Mouse (Mus musculus): ENCODE measurements around the gene Col6a5. TPM values are rescaled to one million over a fixed set of nuclear protein-coding genes. Genes with fewer than 3 reads are reported as not detected.

Gene Col6a5
- polyA plus RNA-seq (2015; fragmentation: Nextera tagmentation; extraction: Ambion mirVana) = 0.21 and 0.38 TPM in 2 replicates

GRCm38 (mm10) chr9:105960533-105960932 is at the start of gene Col6a5:
TSS of gene Col6a5 (minus strand) at chr9:105960643.
- ATAC-seq (replicated peaks; ENCODE audit: extremely low read depth, insufficient read depth, low FRiP score) = no peak
- no peak within 1 kb of the TSS for H3K9ac ChIP-seq (ENCODE audit: low read length)

GRCm38 (mm10) chr9:105997955-105998354 is 37.5 kb upstream of the Col6a5 start:
- Histone ChIP-seq H3K4me2 (ENCODE audit: low read depth, low read length) (no peak overlapping the region), H3K27me3 (ENCODE audit: control insufficient read depth, insufficient read depth, low read length) (no peaks in the 10 kb centered on the region), H3K27ac (ENCODE audit: low read length) (no peak overlapping the region), H3K4me1 (ENCODE audit: control insufficient read depth, insufficient read depth, low read length) (no peaks in the 10 kb centered on the region), H3K9ac (ENCODE audit: low read length) (no peak overlapping the region), H3K4me3 (ENCODE audit: low read length) (no peak overlapping the region), H3K36me3 (ENCODE audit: control insufficient read depth, insufficient read depth) (no peaks in the 10 kb centered on the region), H3K9me3 (replicated peaks; ENCODE audit: control insufficient read depth, low read length) (no peaks in the 10 kb centered on the region; the same call in 1 of the 2 replicates)
- WGBS = 49% methylated on average over 11 of the region's 11 CpGs
- ATAC-seq (replicated peaks; ENCODE audit: extremely low read depth, insufficient read depth, low FRiP score) = no peak

More at GRCm38 (mm10) chr9:105960533-105960932, at the start of gene Col6a5:
- Histone ChIP-seq H3K4me1 (ENCODE audit: control insufficient read depth, insufficient read depth, low read length) (peaks cover 4% of the 10 kb centered on the region; the same call in 1 of the 2 replicates), H3K9me3 (replicated peaks; ENCODE audit: control insufficient read depth, low read length) (no peaks in the 10 kb centered on the region), H3K4me3 (ENCODE audit: low read length) (no peak within 1 kb of the TSS), H3K27ac (ENCODE audit: low read length) (no peak within 1 kb of the TSS), H3K4me2 (ENCODE audit: low read depth, low read length) (peak within 1 kb of the TSS; percentile 13; the same call in 1 of the 2 replicates), H3K36me3 (ENCODE audit: control insufficient read depth, insufficient read depth) (no peaks in the 10 kb centered on the region), H3K27me3 (ENCODE audit: control insufficient read depth, insufficient read depth, low read length) (no peaks in the 10 kb centered on the region)
- 16% methylated on average over 13 of the region's 13 CpGs for whole genome bisulfite sequencing

GRCm38 (mm10) chr9:105992425-105992824 is 32.0 kb upstream of the Col6a5 start:
- no peak for ATAC-seq (replicated peaks; ENCODE audit: extremely low read depth, insufficient read depth, low FRiP score)
- H3K9me3 ChIP-seq (replicated peaks; ENCODE audit: control insufficient read depth, low read length) = no peaks in the 10 kb centered on the region; the same call in 1 of the 2 replicates
- H3K4me1 ChIP-seq (ENCODE audit: control insufficient read depth, insufficient read depth, low read length) = no peaks in the 10 kb centered on the region
- H3K27ac ChIP-seq (ENCODE audit: low read length) = no peak overlapping the region
- no peak overlapping the region for H3K9ac ChIP-seq (ENCODE audit: low read length)
- no peak overlapping the region for H3K4me3 ChIP-seq (ENCODE audit: low read length)
- no peak overlapping the region for H3K4me2 ChIP-seq (ENCODE audit: low read depth, low read length)
- H3K27me3 ChIP-seq (ENCODE audit: control insufficient read depth, insufficient read depth, low read length) = no peaks in the 10 kb centered on the region
- no peaks in the 10 kb centered on the region for H3K36me3 ChIP-seq (ENCODE audit: control insufficient read depth, insufficient read depth)
- 75% methylated on average over 6 of the region's 6 CpGs for WGBS

GRCm38 (mm10) chr9:105990099-105990498 is 29.7 kb upstream of the Col6a5 start:
- H3K9ac ChIP-seq (ENCODE audit: low read length) = no peak overlapping the region
- WGBS = 70% methylated on average over 6 of the region's 6 CpGs
- H3K4me2 ChIP-seq (ENCODE audit: low read depth, low read length) = no peak overlapping the region
- no peaks in the 10 kb centered on the region for H3K4me1 ChIP-seq (ENCODE audit: control insufficient read depth, insufficient read depth, low read length)
- H3K27me3 ChIP-seq (ENCODE audit: control insufficient read depth, insufficient read depth, low read length) = no peaks in the 10 kb centered on the region
- no peak overlapping the region for H3K4me3 ChIP-seq (ENCODE audit: low read length)
- no peaks in the 10 kb centered on the region for H3K36me3 ChIP-seq (ENCODE audit: control insufficient read depth, insufficient read depth)
- no peak overlapping the region for H3K27ac ChIP-seq (ENCODE audit: low read length)
- no peaks in the 10 kb centered on the region; the same call in 1 of the 2 replicates for H3K9me3 ChIP-seq (replicated peaks; ENCODE audit: control insufficient read depth, low read length)
- no peak for ATAC-seq (replicated peaks; ENCODE audit: extremely low read depth, insufficient read depth, low FRiP score)

- H3K27ac ChIP-seq (ENCODE audit: low read length) = no peak overlapping the region
Measured at GRCm38 (mm10) chr9:105989468-105989867, 29.0 kb upstream of the Col6a5 start.

GRCm38 (mm10) chr9:105988096-105988495 is 27.7 kb upstream of the Col6a5 start:
- H3K27ac ChIP-seq (ENCODE audit: low read length) = no peak overlapping the region
- H3K9me3 ChIP-seq (replicated peaks; ENCODE audit: control insufficient read depth, low read length) = no peaks in the 10 kb centered on the region
- no peaks in the 10 kb centered on the region for H3K36me3 ChIP-seq (ENCODE audit: control insufficient read depth, insufficient read depth)
- no peak overlapping the region for H3K9ac ChIP-seq (ENCODE audit: low read length)
- no peak for ATAC-seq (replicated peaks; ENCODE audit: extremely low read depth, insufficient read depth, low FRiP score)
- no peak overlapping the region for H3K4me2 ChIP-seq (ENCODE audit: low read depth, low read length)
- no peaks in the 10 kb centered on the region for H3K4me1 ChIP-seq (ENCODE audit: control insufficient read depth, insufficient read depth, low read length)
- 59% methylated on average over 8 of the region's 8 CpGs for WGBS
- H3K4me3 ChIP-seq (ENCODE audit: low read length) = no peak overlapping the region
- no peaks in the 10 kb centered on the region for H3K27me3 ChIP-seq (ENCODE audit: control insufficient read depth, insufficient read depth, low read length)

More at GRCm38 (mm10) chr9:105989468-105989867, 29.0 kb upstream of the Col6a5 start:
- no peaks in the 10 kb centered on the region for H3K9me3 ChIP-seq (replicated peaks; ENCODE audit: control insufficient read depth, low read length)
- no peak overlapping the region for H3K4me3 ChIP-seq (ENCODE audit: low read length)
- H3K4me1 ChIP-seq (ENCODE audit: control insufficient read depth, insufficient read depth, low read length) = no peaks in the 10 kb centered on the region
- H3K4me2 ChIP-seq (ENCODE audit: low read depth, low read length) = no peak overlapping the region
- no peaks in the 10 kb centered on the region for H3K27me3 ChIP-seq (ENCODE audit: control insufficient read depth, insufficient read depth, low read length)
- ATAC-seq (replicated peaks; ENCODE audit: extremely low read depth, insufficient read depth, low FRiP score) = no peak
- no peaks in the 10 kb centered on the region for H3K36me3 ChIP-seq (ENCODE audit: control insufficient read depth, insufficient read depth)
- WGBS = 91% methylated on average over 6 of the region's 6 CpGs
- H3K9ac ChIP-seq (ENCODE audit: low read length) = no peak overlapping the region

GRCm38 (mm10) chr9:105984931-105985519 is 24.6 kb upstream of the Col6a5 start:
- H3K27ac ChIP-seq (ENCODE audit: low read length) = no peak overlapping the region
- H3K9me3 ChIP-seq (replicated peaks; ENCODE audit: control insufficient read depth, low read length) = no peaks in the 10 kb centered on the region
- 41% methylated on average over 10 of the region's 10 CpGs for WGBS

GRCm38 (mm10) chr9:105978479-105978878 is 18.0 kb upstream of the Col6a5 start:
- Histone ChIP-seq H3K9me3 (replicated peaks; ENCODE audit: control insufficient read depth, low read length) (no peaks in the 10 kb centered on the region), H3K27me3 (ENCODE audit: control insufficient read depth, insufficient read depth, low read length) (peaks cover 3% of the 10 kb centered on the region; the same call in 1 of the 2 replicates), H3K4me2 (ENCODE audit: low read depth, low read length) (no peak overlapping the region), H3K4me1 (ENCODE audit: control insufficient read depth, insufficient read depth, low read length) (no peaks in the 10 kb centered on the region), H3K36me3 (ENCODE audit: control insufficient read depth, insufficient read depth) (no peaks in the 10 kb centered on the region), H3K9ac (ENCODE audit: low read length) (no peak overlapping the region), H3K27ac (ENCODE audit: low read length) (no peak overlapping the region), H3K4me3 (ENCODE audit: low read length) (no peak overlapping the region)
- 84% methylated on average over 8 of the region's 8 CpGs for WGBS
- no peak for ATAC-seq (replicated peaks; ENCODE audit: extremely low read depth, insufficient read depth, low FRiP score)

More at GRCm38 (mm10) chr9:105984931-105985519, 24.6 kb upstream of the Col6a5 start:
- Histone ChIP-seq H3K4me1 (ENCODE audit: control insufficient read depth, insufficient read depth, low read length) (no peaks in the 10 kb centered on the region), H3K4me2 (ENCODE audit: low read depth, low read length) (no peak overlapping the region), H3K36me3 (ENCODE audit: control insufficient read depth, insufficient read depth) (no peaks in the 10 kb centered on the region), H3K4me3 (ENCODE audit: low read length) (no peak overlapping the region), H3K27me3 (ENCODE audit: control insufficient read depth, insufficient read depth, low read length) (no peaks in the 10 kb centered on the region), H3K9ac (ENCODE audit: low read length) (no peak overlapping the region)
- no peak for ATAC-seq (replicated peaks; ENCODE audit: extremely low read depth, insufficient read depth, low FRiP score)

GRCm38 (mm10) chr9:105976871-105977270 is 16.4 kb upstream of the Col6a5 start:
- WGBS = 22% methylated on average over 13 of the region's 13 CpGs
- Histone ChIP-seq H3K27me3 (ENCODE audit: control insufficient read depth, insufficient read depth, low read length) (peaks cover 3% of the 10 kb centered on the region; the same call in 1 of the 2 replicates), H3K9me3 (replicated peaks; ENCODE audit: control insufficient read depth, low read length) (no peaks in the 10 kb centered on the region), H3K4me1 (ENCODE audit: control insufficient read depth, insufficient read depth, low read length) (no peaks in the 10 kb centered on the region), H3K9ac (ENCODE audit: low read length) (no peak overlapping the region), H3K27ac (ENCODE audit: low read length) (no peak overlapping the region), H3K4me2 (ENCODE audit: low read depth, low read length) (no peak overlapping the region), H3K36me3 (ENCODE audit: control insufficient read depth, insufficient read depth) (no peaks in the 10 kb centered on the region), H3K4me3 (ENCODE audit: low read length) (no peak overlapping the region)
- ATAC-seq (replicated peaks; ENCODE audit: extremely low read depth, insufficient read depth, low FRiP score) = no peak
